Mouse (Mus musculus) midbrain, embryonic 11.5 days (tissue): ENCODE measurements at regions not wholly inside any gene's neighbourhood (a gene's known extent, or its start where the extent isn't known, plus 50 kb on each side); places are given as distances from the start of the nearest gene placed in this dataset.

Source experiments
- ATAC-seq: fragments of 200-750 bp; cut with Nextera tagmentation; 2 replicates; pipeline ENCODE4 v1.8.0; 2017; ENCODE audit warnings: moderate TSS enrichment, moderate library complexity; ENCODE audit not compliant: low FRiP score
- DNase-seq: peaks from one replicate; pipeline ENCODE4 v3.0.0; 2015; ENCODE audit warnings: low spot score; ENCODE audit errors: missing footprints
- H3K27ac ChIP-seq: fragments of 300-500 bp; sonication (generic); 2 replicates; pipeline ENCODE4 v1.5.1; 2014; ENCODE audit warnings: low read depth, low read length
- H3K27me3 ChIP-seq: fragments of 300-500 bp; sonication (generic); 2 replicates; pipeline ENCODE4 v1.6.1; 2014; ENCODE audit warnings: mild to moderate bottlenecking, low read length, moderate library complexity, mixed read lengths; ENCODE audit not compliant: control insufficient read depth, insufficient read depth
- H3K36me3 ChIP-seq: fragments of 300-500 bp; sonication (generic); 2 replicates; pipeline ENCODE4 v1.6.1; 2014; ENCODE audit warnings: mild to moderate bottlenecking, low read length, moderate library complexity, mixed read lengths; ENCODE audit not compliant: control insufficient read depth, insufficient read depth
- H3K4me1 ChIP-seq: fragments of 300-500 bp; sonication (generic); 2 replicates; pipeline ENCODE4 v1.6.1; 2014; ENCODE audit warnings: low read length; ENCODE audit not compliant: control insufficient read depth, insufficient read depth
- H3K4me2 ChIP-seq: fragments of 300-500 bp; sonication (generic); 2 replicates; pipeline ENCODE4 v1.6.1; 2014; ENCODE audit warnings: mild to moderate bottlenecking, moderate library complexity
- H3K4me3 ChIP-seq: fragments of 300-500 bp; sonication (generic); 2 replicates; pipeline ENCODE4 v1.5.1; 2014; ENCODE audit warnings: low read depth, low read length
- H3K9ac ChIP-seq: fragments of 300-500 bp; sonication (generic); 2 replicates; pipeline ENCODE4 v1.6.1; 2014; ENCODE audit warnings: low read length
- H3K9me3 ChIP-seq: fragments of 300-500 bp; sonication (generic); 2 replicates; pipeline ENCODE4 v1.6.1; 2016; ENCODE audit warnings: low read length; ENCODE audit not compliant: control insufficient read depth
- WGBS: fragments of 180-500 bp; shearing (Covaris S2); extraction: QIAGEN DNeasy Blood & Tissue Kit; methylation state at CpG from one replicate; pipeline ENCODE4 v1.1.7; 2014; 5-methylcytosine and 5-hydroxymethylcytosine counted together

DNA sequence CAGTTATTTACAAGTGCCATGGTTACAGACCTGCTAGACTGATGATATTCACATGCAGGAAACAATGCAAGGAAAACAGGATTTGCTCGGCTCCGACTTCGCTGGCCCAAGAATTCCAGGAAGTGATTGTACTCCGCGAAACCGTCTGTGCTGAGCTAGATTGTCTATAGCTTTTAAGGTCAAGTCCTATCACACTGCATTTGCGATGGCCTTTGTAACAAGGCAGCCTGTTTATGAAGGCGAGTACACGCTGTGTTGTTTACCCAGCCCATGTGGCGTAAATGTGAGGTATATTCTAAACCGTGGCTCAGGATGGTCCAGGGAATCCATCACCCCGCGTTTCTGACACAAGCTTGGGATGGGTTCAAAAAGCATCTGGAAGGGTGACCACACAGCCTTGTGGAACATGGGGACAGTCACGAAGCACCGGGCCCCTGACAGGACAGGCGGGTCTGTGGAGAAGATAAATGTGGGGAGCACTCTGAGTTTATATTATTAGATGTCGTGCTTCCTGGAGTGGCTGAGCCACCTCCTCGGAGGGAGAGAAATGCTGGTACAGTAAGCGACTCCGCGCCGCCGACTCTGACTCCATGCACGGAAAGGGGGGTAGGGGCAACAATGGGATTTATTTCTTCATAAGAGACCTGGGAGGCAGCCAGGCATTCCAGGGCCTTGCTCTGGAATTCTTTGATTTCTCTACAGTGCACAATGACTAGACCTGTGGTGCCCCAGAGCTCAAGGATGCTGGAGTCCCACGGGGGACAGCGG is 114.9 kb upstream of the Phactr1 start:
- no peak for ATAC-seq
- H3K27me3 ChIP-seq: no peaks in the 10 kb centered on the region
- H3K4me1 ChIP-seq: no peaks in the 10 kb centered on the region
- H3K4me3 ChIP-seq: no peak overlapping the region
- no peaks in the 10 kb centered on the region for H3K9me3 ChIP-seq
- peak; percentile 83 for DNase-seq
- H3K9ac ChIP-seq: no peak overlapping the region
- no peaks in the 10 kb centered on the region for H3K36me3 ChIP-seq
- no peak overlapping the region for H3K27ac ChIP-seq
- 83% methylated on average over 26 of the region's 26 CpGs for WGBS
- no peak overlapping the region for H3K4me2 ChIP-seq

DNA sequence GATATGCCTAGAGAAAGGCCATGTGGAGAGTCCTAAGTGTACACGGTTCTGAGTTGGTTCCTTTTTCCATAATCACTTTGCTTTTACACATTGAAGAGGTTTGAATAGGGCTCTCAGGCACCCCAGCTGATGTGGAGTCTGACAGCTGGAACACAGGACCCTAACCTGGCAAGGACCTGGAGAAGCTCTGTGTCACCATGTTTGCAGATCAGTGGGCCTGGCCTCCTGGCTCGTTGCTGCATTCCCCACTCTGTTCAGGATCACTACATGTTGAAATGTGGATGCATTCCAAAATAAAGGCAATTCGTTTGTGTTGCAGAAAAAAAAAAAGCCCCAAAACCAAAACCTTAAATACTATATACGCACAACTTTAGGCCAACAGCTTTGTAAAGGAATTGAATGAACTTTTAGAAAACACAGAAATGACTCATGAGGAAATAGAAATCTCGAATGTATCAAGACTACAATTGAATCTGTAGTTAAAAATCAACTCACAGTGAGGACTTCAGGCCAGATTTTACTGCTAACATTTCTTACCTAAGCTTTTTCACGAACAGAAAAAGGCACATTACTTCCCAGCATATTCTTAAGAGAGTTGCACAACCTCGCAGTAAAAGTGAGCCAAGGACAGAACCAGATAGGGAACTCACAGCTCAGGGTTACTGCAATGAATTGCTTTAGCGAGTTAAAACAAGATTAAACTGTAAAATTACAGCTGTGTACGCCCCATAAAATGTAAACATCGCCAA is 109.6 kb upstream of the Phactr1 start:
- ATAC-seq (no peak), DNase-seq (no peak)
- 87% methylated on average over 10 of the region's 10 CpGs for WGBS
- Histone ChIP-seq H3K4me1 (no peaks in the 10 kb centered on the region), H3K36me3 (no peaks in the 10 kb centered on the region), H3K4me3 (no peak overlapping the region), H3K9ac (no peak overlapping the region), H3K27me3 (no peaks in the 10 kb centered on the region), H3K9me3 (no peaks in the 10 kb centered on the region), H3K27ac (no peak overlapping the region), H3K4me2 (no peak overlapping the region)

- H3K4me2 ChIP-seq: no peak overlapping the region
- H3K9me3 ChIP-seq: no peaks in the 10 kb centered on the region
- WGBS: 70% methylated on average over 4 of the region's 4 CpGs
- DNase-seq: peak; percentile 14
- no peak overlapping the region for H3K27ac ChIP-seq
- H3K36me3 ChIP-seq: no peaks in the 10 kb centered on the region
- H3K4me3 ChIP-seq: no peak overlapping the region
- no peaks in the 10 kb centered on the region for H3K4me1 ChIP-seq
- H3K27me3 ChIP-seq: no peaks in the 10 kb centered on the region
- no peak overlapping the region for H3K9ac ChIP-seq
- ATAC-seq: no peak
These were observed 106.2 kb upstream of the Phactr1 start for GRCm38 (mm10) chr13:42574189-42574588.

- Histone ChIP-seq H3K9me3 (no peaks in the 10 kb centered on the region), H3K4me2 (no peak overlapping the region), H3K4me1 (no peaks in the 10 kb centered on the region), H3K9ac (no peak overlapping the region), H3K27ac (no peak overlapping the region), H3K36me3 (no peaks in the 10 kb centered on the region), H3K27me3 (no peaks in the 10 kb centered on the region), H3K4me3 (no peak overlapping the region)
- peak; percentile 96 for DNase-seq
- ATAC-seq: no peak
- 39% methylated on average over 16 of the region's 16 CpGs for WGBS
These were observed 104.5 kb upstream of the Phactr1 start for GRCm38 (mm10) chr13:42575725-42576426.

DNA sequence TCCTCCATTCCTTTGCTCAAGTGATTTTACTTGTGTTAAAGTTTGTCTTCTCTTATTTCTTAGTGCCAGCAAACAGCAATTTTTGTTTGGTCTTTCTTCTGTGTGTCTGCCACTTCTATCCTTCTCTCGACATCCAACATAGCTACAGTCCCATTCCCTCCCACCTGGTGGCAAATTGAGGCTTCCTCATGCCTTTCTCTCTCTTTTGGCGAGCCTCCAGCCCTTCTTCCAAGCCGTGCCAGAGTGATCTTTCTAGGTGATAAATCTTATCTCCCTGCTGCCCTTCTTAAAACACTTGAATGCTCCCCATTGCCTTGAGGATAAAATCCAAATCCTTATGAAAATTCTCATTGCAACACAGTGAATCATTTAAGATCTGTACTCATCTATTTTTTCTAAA is 101.0 kb upstream of the Phactr1 start:
- Histone ChIP-seq H3K27ac (no peak overlapping the region), H3K4me1 (no peaks in the 10 kb centered on the region), H3K27me3 (no peaks in the 10 kb centered on the region), H3K4me2 (no peak overlapping the region), H3K4me3 (no peak overlapping the region), H3K36me3 (no peaks in the 10 kb centered on the region), H3K9me3 (no peaks in the 10 kb centered on the region), H3K9ac (no peak overlapping the region)
- ATAC-seq (no peak), DNase-seq (peak; percentile 41)
- 77% methylated on average over 3 of the region's 3 CpGs for WGBS

- ATAC-seq (no peak), DNase-seq (no peak)
- WGBS: 72% methylated on average over 2 of the region's 2 CpGs
- Histone ChIP-seq H3K9ac (no peak overlapping the region), H3K27ac (no peak overlapping the region), H3K4me1 (no peaks in the 10 kb centered on the region), H3K4me2 (no peak overlapping the region), H3K27me3 (no peaks in the 10 kb centered on the region), H3K36me3 (no peaks in the 10 kb centered on the region), H3K9me3 (no peaks in the 10 kb centered on the region), H3K4me3 (no peak overlapping the region)
These were observed 91.3 kb upstream of the Phactr1 start for GRCm38 (mm10) chr13:42589136-42589535.

GRCm38 (mm10) chr13:42589607-42590006 is 90.8 kb upstream of the Phactr1 start:
- Histone ChIP-seq H3K27ac (no peak overlapping the region), H3K9ac (no peak overlapping the region), H3K9me3 (no peaks in the 10 kb centered on the region), H3K4me3 (no peak overlapping the region), H3K27me3 (no peaks in the 10 kb centered on the region), H3K4me2 (no peak overlapping the region), H3K36me3 (no peaks in the 10 kb centered on the region), H3K4me1 (no peaks in the 10 kb centered on the region)
- ATAC-seq: no peak
- peak; percentile 89 for DNase-seq
- WGBS: 78% methylated on average over 5 of the region's 5 CpGs

DNA sequence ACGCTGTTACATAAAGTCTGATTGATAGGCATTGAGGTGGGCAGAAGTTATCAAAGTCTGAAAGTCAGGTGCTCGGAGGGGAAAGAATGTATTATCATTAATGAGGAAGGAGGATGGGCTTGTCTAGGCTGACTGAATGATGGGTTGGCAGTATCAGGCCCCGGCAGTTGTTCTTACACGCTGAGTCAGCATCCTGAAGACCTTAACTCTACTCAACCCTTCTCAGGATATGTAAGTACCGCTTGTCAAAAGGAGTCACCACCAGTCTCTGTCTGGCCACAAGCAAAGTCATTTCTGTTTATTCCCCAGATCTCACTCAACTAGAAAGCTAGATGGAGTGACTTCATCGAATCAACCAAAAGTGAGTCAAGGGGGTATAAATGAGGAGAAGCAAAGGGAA is 90.0 kb upstream of the Phactr1 start:
- no peak overlapping the region for H3K4me2 ChIP-seq

DNA sequence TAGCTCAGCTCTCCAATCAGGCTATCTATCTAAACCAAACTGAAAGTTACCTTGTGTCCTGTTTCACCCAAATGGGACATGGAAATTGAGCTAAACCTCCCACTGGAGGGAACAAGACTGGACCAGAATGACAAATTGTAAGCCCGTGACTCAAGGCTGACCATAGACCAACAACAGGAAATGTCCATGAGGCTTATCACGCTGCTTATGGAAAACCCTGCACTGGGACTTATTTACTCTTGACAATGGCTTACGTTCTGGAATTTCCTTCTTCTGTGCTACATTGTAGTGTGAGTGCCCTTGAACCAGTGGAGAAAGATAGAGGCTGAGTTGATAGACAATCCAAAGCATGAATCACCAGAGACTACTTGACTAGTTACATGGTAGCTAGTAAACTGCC is 87.5 kb upstream of the Phactr1 start:
- Histone ChIP-seq H3K9ac (no peak overlapping the region), H3K9me3 (no peaks in the 10 kb centered on the region), H3K27me3 (no peaks in the 10 kb centered on the region), H3K4me3 (no peak overlapping the region), H3K4me1 (no peaks in the 10 kb centered on the region), H3K36me3 (no peaks in the 10 kb centered on the region), H3K27ac (no peak overlapping the region), H3K4me2 (no peak overlapping the region)
- WGBS: 81% methylated on average over 3 of the region's 3 CpGs
- no peak for ATAC-seq
- DNase-seq: no peak

More for the DNA sequence above, 90.0 kb upstream of the Phactr1 start:
- H3K4me3 ChIP-seq: no peak overlapping the region
- no peaks in the 10 kb centered on the region for H3K27me3 ChIP-seq
- H3K36me3 ChIP-seq: no peaks in the 10 kb centered on the region
- WGBS: 84% methylated on average over 6 of the region's 6 CpGs
- ATAC-seq: no peak
- no peaks in the 10 kb centered on the region for H3K9me3 ChIP-seq
- DNase-seq: no peak
- no peak overlapping the region for H3K27ac ChIP-seq
- no peak overlapping the region for H3K9ac ChIP-seq
- no peaks in the 10 kb centered on the region for H3K4me1 ChIP-seq
